Mouse (Mus musculus) cerebellum, adult 9-11 months (tissue): Measurements from ENCODE around the gene Thada.

Experiments used
- DNase-seq: peaks from one replicate; pipeline ENCODE4 v3.0.0; 2022

Gene Thada

DNA sequence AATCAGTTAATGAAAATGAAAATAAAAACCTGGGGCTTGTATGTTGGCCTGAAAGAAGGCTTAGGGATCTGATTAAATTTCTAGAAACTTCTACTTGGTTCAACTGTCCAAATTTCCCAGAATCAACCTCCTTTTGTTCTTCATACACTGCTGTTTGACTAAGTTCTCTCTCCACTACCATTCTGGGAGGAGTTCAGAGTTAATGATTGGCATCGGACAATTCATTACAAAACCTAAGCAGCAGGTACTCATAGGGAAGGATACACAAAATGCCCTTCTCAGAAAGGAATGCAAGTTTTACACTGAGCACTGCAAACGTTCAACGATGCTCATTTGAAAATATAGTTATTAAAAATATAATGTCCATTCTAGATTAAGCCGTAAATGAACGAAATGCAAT, 179.5 kb downstream of the Thada start:
- DNase-seq: no peak

- DNase-seq: no peak
These were observed 183.4 kb downstream of the Thada start for GRCm38 (mm10) chr17:84282388-84283280.

DNA sequence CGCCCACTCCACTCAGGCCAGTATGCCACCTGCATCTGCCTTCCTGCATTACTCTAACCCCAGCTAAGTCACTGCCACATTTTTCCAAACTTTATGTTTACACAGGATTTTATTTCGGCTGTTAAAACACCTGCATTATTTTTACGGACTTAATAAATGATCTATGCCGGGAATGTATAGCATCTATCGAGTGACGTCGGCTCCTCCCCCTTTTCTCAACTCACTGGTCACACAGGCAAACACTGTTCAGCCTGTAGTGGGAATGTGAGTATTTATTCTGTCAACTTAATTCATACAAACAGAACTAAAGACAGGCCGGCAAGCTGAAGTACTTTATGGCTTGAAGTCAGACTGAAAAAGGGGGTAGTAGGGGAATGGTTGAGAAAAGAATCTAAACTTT, 187.0 kb downstream of the Thada start:
- DNase-seq: no peak

GRCm38 (mm10) chr17:84278193-84278953, 187.6 kb downstream of the Thada start:
- DNase-seq: no peak

- no peak for DNase-seq
These were observed 191.0 kb downstream of the Thada start for GRCm38 (mm10) chr17:84274999-84275398.

DNA sequence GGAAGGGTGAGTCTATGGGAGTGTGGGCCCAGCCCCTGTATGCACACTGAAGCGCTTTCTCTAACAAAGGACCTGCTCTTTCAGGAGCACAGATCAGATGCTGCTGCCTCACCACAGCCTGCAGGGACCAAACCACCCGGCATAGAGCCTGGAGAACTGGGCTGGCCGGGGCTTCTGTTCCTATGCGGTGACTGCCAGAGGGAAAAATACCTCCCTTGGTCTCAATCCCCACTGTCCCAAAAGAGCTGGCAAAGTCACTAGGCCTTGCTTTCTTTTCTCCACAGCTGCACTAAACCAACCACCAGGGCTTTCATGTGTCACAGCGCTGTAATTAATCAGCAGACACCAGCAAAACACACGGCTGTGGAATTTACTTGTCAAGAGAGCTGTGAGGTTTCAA, 191.8 kb downstream of the Thada start:
- DNase-seq: no peak

DNA sequence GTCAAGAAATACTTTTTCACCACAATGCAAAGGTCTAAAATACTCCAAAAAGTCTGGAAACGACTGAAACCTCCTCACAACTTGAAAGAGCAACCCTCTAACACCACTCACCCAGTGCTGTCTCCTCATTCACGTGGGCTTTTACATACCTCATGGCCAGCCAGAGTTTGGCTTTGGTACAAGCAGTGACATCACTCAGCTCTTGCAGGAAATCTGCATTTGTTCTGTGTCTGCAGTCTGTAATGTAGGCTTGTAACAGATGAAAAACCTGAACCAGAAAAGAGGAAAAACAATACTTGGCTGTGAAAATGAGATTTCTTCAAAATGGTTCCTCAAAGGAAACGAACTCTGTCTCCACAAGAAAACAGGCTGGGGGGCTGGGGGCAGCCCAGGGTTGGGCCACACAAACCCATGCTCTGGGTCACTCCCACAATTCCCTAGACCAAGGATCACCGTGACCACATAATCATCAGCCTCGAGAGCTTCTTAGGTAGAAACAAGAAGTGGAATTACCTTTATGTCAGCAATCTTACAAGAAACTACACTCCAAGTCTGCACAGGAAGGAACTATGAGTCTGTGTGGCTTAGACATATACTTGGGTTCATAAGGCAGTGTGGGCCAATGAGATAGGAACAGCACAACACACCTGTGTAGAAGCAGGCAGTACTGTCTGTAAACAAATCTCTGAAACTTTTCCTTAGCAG, 193.3 kb downstream of the Thada start:
- no peak for DNase-seq

DNA sequence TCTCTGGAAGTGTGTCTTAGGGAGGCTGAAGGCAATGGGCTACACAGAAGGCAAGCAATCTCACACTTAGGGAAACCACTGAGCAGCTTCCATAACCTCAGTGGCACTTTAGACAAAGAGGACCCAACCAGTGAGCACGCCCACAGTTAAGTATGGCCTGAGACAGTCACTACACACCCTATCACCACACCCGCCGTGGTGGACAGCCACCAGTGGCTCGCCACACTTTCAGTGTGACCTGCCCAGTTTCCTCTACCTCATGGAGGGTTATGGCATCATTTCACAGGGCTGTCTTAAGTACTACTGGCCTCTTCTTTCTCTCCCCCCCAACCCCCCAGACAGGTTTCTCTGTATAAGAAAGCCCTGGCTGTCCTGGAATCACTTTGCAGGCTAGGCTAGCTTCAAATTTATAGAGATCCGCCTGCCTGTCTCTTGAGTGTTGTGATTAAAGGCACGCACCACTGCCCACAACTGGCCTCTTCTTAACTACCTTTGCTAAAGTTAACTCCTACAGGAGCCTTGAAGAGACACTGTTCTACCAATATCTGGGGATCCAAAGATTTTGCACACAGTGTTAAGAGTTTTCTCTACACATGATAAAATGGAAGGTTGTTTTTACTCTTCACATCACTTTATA, 194.3 kb downstream of the Thada start:
- no peak for DNase-seq

GRCm38 (mm10) chr17:84269722-84270121, 196.3 kb downstream of the Thada start:
- no peak for DNase-seq

DNA sequence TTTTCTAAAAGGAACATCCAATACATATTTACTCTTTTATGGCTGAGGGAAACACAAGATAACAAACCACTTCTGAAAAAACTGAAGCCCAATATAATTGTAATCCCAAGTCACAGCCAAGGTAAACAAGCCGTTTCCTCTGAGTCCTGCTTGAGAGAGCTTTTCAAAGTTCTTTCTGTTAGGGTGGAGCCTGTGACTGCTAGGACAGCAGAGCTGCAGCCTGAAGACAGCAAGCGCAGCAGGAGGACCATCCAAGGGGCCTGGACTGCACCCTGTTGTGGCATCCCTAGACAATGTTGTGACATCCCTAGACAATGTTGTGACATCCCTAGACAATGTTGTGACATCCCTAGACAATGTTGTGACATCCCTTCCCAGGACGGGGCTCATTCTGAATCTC, 197.6 kb downstream of the Thada start:
- DNase-seq: no peak

DNA sequence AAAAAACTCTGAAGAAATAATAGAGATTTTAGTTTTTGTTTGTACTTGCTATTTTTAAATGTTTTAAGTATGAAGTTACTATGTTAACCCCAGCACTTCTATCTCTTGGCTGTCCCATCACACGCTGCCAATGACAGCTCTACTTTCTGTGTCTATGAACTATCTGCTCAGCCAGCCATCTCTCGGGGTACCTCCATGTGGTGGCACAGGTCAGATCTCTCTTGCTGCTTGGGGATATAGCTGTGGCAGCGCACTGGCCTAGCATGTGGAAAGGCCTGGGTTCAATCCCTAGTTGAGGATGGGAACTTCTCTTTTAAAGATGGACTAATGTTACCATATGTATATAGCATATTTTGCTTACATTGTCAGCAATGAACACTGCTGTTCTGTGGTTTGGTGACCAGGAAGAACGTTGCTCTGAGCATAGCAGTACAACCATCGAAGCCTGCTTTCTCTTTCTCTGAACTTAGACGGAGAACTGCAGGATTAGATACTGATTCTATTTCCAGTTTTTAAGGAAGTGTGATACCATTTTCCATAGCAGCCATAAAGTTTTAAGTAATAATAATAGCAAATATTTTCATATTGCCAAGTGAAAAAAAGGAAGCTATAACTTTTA, 198.4 kb downstream of the Thada start:
- DNase-seq: no peak

- no peak for DNase-seq
These were observed 199.7 kb downstream of the Thada start for GRCm38 (mm10) chr17:84266161-84266948.

GRCm38 (mm10) chr17:84265480-84266130, 200.4 kb downstream of the Thada start:
- no peak for DNase-seq

GRCm38 (mm10) chr17:84264305-84264704, 201.7 kb downstream of the Thada start:
- no peak for DNase-seq

DNA sequence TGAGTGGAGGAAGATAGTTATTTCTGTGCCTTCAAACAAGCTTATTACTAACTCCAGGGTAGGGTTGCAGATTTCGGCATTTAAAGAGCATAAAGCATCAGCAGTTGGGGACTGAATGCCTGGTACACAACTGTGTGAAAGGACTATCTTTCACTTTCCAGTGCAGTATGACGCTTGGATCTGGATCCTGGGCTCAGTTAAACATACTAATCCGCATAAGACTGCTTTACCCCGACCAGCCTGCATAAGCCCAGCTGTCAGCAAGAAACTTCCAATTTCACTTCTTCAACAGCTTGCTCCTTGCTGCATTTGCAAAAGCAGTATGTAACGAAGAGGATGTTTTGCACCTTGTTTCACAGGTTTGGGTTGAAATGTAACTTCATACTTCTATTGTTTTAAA, 202.4 kb downstream of the Thada start:
- DNase-seq: no peak

DNA sequence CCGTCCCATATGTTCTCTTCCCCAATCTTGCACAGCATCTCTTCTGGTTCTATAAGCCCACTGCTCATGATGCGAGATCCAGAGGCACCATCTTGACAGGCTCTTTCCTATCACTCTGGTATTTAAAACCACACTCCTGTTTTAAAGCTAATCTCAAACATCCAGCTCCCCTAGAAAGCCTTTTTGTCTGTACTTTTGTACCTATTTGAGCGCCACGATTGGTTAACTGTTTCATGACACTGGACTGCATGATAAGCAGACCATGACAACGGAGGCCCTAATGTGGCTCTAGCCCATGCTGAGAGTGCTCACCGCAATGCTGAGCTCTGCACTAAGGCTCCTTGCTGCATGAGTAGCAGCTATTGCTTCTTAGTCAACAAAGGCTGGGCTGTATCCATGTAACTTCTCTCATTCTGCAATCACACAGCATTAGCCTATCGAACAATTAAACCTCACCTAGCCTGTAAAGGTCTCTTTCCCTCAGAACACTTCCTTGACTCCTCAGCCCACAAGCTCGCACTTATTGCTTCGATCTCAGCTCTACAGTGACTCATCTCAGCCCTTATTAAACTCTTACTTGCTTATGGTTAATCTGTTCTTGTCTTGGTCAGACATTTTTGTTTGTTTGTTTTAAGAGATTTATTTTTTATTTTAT, 203.6 kb downstream of the Thada start:
- DNase-seq: no peak

- DNase-seq: no peak
These were observed 205.0 kb downstream of the Thada start for GRCm38 (mm10) chr17:84261010-84261409.

GRCm38 (mm10) chr17:84260226-84260625, 205.8 kb downstream of the Thada start:
- DNase-seq: no peak

DNA sequence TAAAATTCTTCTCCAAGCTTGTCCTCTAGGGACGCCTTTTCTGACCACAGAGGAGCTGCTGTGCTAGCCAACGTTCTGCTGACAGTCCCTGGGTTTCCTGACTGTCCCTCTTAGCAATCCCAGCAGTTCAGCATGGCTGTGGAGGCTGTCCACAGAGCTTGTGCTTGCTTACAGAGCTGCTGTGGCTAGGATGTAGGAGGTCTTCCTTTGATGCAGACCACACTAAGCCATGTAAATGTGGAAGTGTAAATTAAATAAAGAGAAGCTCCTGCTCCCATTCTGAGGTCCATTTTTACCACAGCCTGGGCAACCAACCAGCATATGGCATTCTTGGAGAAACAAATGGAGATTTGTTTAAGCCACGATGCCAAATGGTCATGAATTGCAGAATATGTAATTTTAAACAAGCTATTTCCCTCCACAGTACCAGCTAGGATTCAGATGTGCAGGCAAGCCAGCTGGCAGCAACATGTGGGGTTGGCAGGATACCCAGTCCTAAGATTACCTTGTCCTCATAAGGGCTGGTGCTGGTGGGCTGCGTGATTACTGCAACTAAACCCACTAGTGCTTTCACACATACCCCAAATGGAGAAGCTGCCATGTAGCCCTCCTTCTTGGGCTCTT, 207.3 kb downstream of the Thada start:
- DNase-seq: peak; percentile 19

GRCm38 (mm10) chr17:84257927-84258532, 208.0 kb downstream of the Thada start:
- DNase-seq: no peak
